Comparison of ENCODE assay signal across 18 mouse cellular contexts in the genomic region with DNA sequence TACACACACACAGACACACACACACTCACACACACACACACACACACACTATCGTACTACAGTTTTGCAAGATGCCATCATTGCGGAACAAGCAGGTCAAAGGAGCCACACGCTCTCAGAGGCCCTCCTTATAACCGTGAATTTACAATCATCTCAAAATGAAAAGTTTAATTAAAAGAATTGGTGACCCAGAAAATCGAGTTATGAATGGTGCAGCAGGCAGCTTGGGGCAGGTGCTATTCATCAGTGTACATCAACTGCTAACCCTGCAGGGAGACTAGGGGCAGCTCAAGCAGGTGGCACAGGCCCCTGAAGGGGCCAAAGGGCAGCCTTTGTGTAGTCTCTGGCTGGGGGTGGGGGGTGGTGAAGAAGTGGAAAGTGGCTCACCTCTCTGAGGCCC. TPM values are rescaled to one million over a fixed set of nuclear protein-coding genes. Genes with fewer than 3 reads are reported as not detected.
"Had no signal": no experiment of that assay in that cellular context is flagged by ENCODE, and none has a peak within 500 bp of the region (broad histone marks: within the 10 kb centered on the region; RNA-seq: fewer than 3 reads in every experiment).

No protein-coding gene starts in this region.

- H3K4me1 ChIP-seq: liver, embryonic 15.5 days; midbrain, embryonic 13.5 days; neural tube, embryonic 12.5 days had no signal

- H3K27ac ChIP-seq: kidney, postnatal 0 days; layer of hippocampus, adult 2 months; left cerebral cortex, adult 2 months; limb, embryonic 10.5 days; liver, embryonic 15.5 days; midbrain, embryonic 13.5 days; neural tube, embryonic 12.5 days had no signal

- DNase-seq: kidney, adult 9 months; kidney, postnatal 4 days; lung, adult 2 months; lung, postnatal 4 days; right cerebral cortex, adult 18-20 months; right cerebral cortex, postnatal 25 days; thymus, postnatal 36 days had no signal

- ATAC-seq: lung, postnatal 0 days; midbrain, embryonic 13.5 days had no signal

- H3K36me3 ChIP-seq: limb, embryonic 10.5 days; liver, embryonic 15.5 days; midbrain, embryonic 13.5 days; neural tube, embryonic 12.5 days had no signal

- H3K9ac ChIP-seq: liver, embryonic 15.5 days; midbrain, embryonic 13.5 days; neural tube, embryonic 12.5 days had no signal

- H3K4me2 ChIP-seq: liver, embryonic 11.5 days; liver, embryonic 15.5 days; midbrain, embryonic 13.5 days; neural tube, embryonic 12.5 days had no signal

- H3K27me3 ChIP-seq: liver, embryonic 15.5 days; midbrain, embryonic 13.5 days; neural tube, embryonic 12.5 days had no signal

- H3K4me3 ChIP-seq: layer of hippocampus, adult 2 months; left cerebral cortex, adult 2 months; limb, embryonic 10.5 days; liver, embryonic 15.5 days; midbrain, embryonic 13.5 days; myocyte; neural tube, embryonic 12.5 days had no signal

- H3K9me3 ChIP-seq: limb, embryonic 10.5 days; liver, embryonic 15.5 days; neural tube, embryonic 12.5 days had no signal

RNA-seq across cellular contexts. Expression of a gene that starts 42.9 kb away (rescaled TPM):
- total RNA-seq: megakaryocyte-erythroid progenitor cell, adult 5-6 weeks had no signal
